Mouse (Mus musculus): ENCODE measurements around the gene Zfp423.
"Not testable (repeated sequence)": the region's sequence is repeated elsewhere in the genome, so short reads cannot be mapped to it uniquely, and the experiment has no call there.

- not testable (repeated sequence) for TF ChIP-seq CTCF (conservative IDR thresholded peaks at IDR 0.05; ENCODE audit: low read length); POU5F1 (IDR thresholded peaks at IDR 0.05; ENCODE audit: borderline replicate concordance, low read length)
Observed at GRCm38 (mm10) chr8:87842096-87842495, 117.3 kb downstream of the Zfp423 start.
